Mouse (Mus musculus): Measurements from ENCODE around the gene St6galnac6. TPM values are rescaled to one million over a fixed set of nuclear protein-coding genes. Genes with fewer than 3 reads are reported as not detected.

Gene St6galnac6
- total and polyA plus RNA-seq, 3 experiments: 12.5 to 26.5 TPM; not detected in 1

- H3K9ac ChIP-seq (ENCODE audit: control insufficient read depth, low read depth, low read length, poor library complexity, severe bottlenecking): no peak overlapping the region
- TF ChIP-seq ZNF384 (IDR thresholded peaks at IDR 0.05; ENCODE audit: low read depth, low read length) (no peak), EP300 (IDR thresholded peaks at IDR 0.05; ENCODE audit: low read depth in 1 of 2, low read length in 2 of 2) (no peak), MAFK (IDR thresholded peaks at IDR 0.05; ENCODE audit: borderline replicate concordance, low read depth, low read length) (no peak), CHD2 (IDR thresholded peaks at IDR 0.05; ENCODE audit: low read length) (no peak), POLR2AphosphoS2 (IDR thresholded peaks at IDR 0.05; ENCODE audit: low read length) (no peak), POLR2A (IDR thresholded peaks at IDR 0.05; ENCODE audit: control insufficient read depth in 1 of 2, insufficient read depth in 1 of 2, low read depth in 1 of 2, low read length in 2 of 2, poor library complexity in 1 of 2) (no peak), MEF2A (IDR thresholded peaks at IDR 0.05; ENCODE audit: extremely low read depth, insufficient replicate concordance, low read depth, low read length, poor library complexity, severe bottlenecking) (no peak), MXI1 (IDR thresholded peaks at IDR 0.05; ENCODE audit: low read depth, low read length) (no peak)
Measured at GRCm38 (mm10) chr2:32665345-32665744, 65.8 kb downstream of the St6galnac6 start.

DNA sequence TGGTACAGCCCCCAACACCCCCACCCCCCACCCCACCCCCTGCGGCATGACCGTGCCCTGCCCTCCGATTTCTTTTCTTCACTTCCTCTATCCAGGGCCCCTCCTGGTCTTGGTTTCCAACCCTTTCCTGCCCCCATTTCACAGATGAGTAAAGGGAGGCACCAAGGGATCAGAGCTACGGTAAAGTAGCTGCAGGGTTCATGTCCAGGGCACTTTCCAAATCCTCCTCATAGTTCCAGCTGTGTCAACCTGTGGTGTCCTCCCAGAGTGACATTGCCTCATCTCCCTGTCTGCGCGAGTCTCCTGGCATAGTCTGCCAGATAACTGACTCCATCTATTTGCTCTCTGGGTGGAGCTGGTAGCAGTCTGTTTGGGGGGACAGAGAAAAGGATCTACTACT lies 66.3 kb downstream of the St6galnac6 start:
- Histone ChIP-seq H3K9me3 (replicated peaks; ENCODE audit: insufficient read depth, low read length) (no peaks in the 10 kb centered on the region), H3K9ac (ENCODE audit: control insufficient read depth, low read depth, low read length, poor library complexity, severe bottlenecking) (no peak overlapping the region), H3K79me2 (ENCODE audit: control insufficient read depth, insufficient read depth, low read length, poor library complexity) (no peaks in the 10 kb centered on the region), H3K4me3 (ENCODE audit: control insufficient read depth in 1 of 2, insufficient read depth in 1 of 2, low read depth in 2 of 2, low read length in 2 of 2) (no peak overlapping the region), H3K4me1 (ENCODE audit: control insufficient read depth in 1 of 2, insufficient read depth in 2 of 2, low read length in 2 of 2) (peaks cover 0 to 11% of the 10 kb centered on the region in 2 experiments; a peak in 2 of 4 replicates), H3K36me3 (ENCODE audit: control insufficient read depth in 1 of 2, insufficient read depth in 2 of 2, low read length in 2 of 2) (no peaks in the 10 kb centered on the region), H3K27me3 (ENCODE audit: control insufficient read depth in 1 of 2, insufficient read depth in 2 of 2, low read length in 2 of 2) (no peaks in the 10 kb centered on the region), H3K27ac (ENCODE audit: control insufficient read depth, low read depth, low read length) (no peak overlapping the region)
- DNase-seq (ENCODE audit: low read depth, low spot score): no peak
- no peak for TF ChIP-seq TCF12 (IDR thresholded peaks at IDR 0.05; ENCODE audit: low read depth, low read length)
- no peak for TF ChIP-seq KAT2A (conservative IDR thresholded peaks at IDR 0.05; ENCODE audit: low read depth, low read length)
- no peak for TF ChIP-seq ZNF384 (IDR thresholded peaks at IDR 0.05; ENCODE audit: low read depth, low read length)
- TF ChIP-seq POLR2A (IDR thresholded peaks at IDR 0.05; ENCODE audit: control insufficient read depth in 1 of 2, insufficient read depth in 1 of 2, low read depth in 1 of 2, low read length in 2 of 2, poor library complexity in 1 of 2): no peak
- no peak for TF ChIP-seq MYC (IDR thresholded peaks at IDR 0.05; ENCODE audit: low read depth, low read length)

More at GRCm38 (mm10) chr2:32665345-32665744, 65.8 kb downstream of the St6galnac6 start:
- no peaks in the 10 kb centered on the region; a peak in 1 of 4 replicates for H3K36me3 ChIP-seq (ENCODE audit: control insufficient read depth in 1 of 2, insufficient read depth in 2 of 2, low read length in 2 of 2)
- H3K4me3 ChIP-seq (ENCODE audit: control insufficient read depth in 1 of 2, insufficient read depth in 1 of 2, low read depth in 2 of 2, low read length in 2 of 2): no peak overlapping the region
- H3K27me3 ChIP-seq (ENCODE audit: control insufficient read depth in 1 of 2, insufficient read depth in 2 of 2, low read length in 2 of 2): no peaks in the 10 kb centered on the region
- no peaks in the 10 kb centered on the region for H3K79me2 ChIP-seq (ENCODE audit: control insufficient read depth, insufficient read depth, low read length, poor library complexity)
- H3K9me3 ChIP-seq (replicated peaks; ENCODE audit: insufficient read depth, low read length): no peaks in the 10 kb centered on the region
- no peak for DNase-seq (ENCODE audit: low read depth, low spot score)
- H3K27ac ChIP-seq (ENCODE audit: control insufficient read depth, low read depth, low read length): no peak overlapping the region
- peaks cover 2 to 15% of the 10 kb centered on the region in 2 experiments; a peak in 2 of 4 replicates for H3K4me1 ChIP-seq (ENCODE audit: control insufficient read depth in 1 of 2, insufficient read depth in 2 of 2, low read length in 2 of 2)

- DNase-seq (ENCODE audit: low read depth, low spot score): no peak
- Histone ChIP-seq H3K9ac (ENCODE audit: control insufficient read depth, low read depth, low read length, poor library complexity, severe bottlenecking) (no peak overlapping the region), H3K9me3 (replicated peaks; ENCODE audit: insufficient read depth, low read length) (no peaks in the 10 kb centered on the region), H3K27me3 (ENCODE audit: control insufficient read depth in 1 of 2, insufficient read depth in 2 of 2, low read length in 2 of 2) (no peaks in the 10 kb centered on the region), H3K4me1 (ENCODE audit: control insufficient read depth in 1 of 2, insufficient read depth in 2 of 2, low read length in 2 of 2) (no peaks in the 10 kb centered on the region), H3K4me3 (ENCODE audit: control insufficient read depth in 1 of 2, insufficient read depth in 1 of 2, low read depth in 2 of 2, low read length in 2 of 2) (no peak overlapping the region), H3K79me2 (ENCODE audit: control insufficient read depth, insufficient read depth, low read length, poor library complexity) (no peaks in the 10 kb centered on the region), H3K36me3 (ENCODE audit: control insufficient read depth in 1 of 2, insufficient read depth in 2 of 2, low read length in 2 of 2) (no peaks in the 10 kb centered on the region), H3K27ac (ENCODE audit: control insufficient read depth, low read depth, low read length) (no peak overlapping the region)
- TF ChIP-seq RAD21 (IDR thresholded peaks at IDR 0.05; ENCODE audit: low read depth, low read length): no peak
- TF ChIP-seq CHD1 (IDR thresholded peaks at IDR 0.05; ENCODE audit: low read depth, low read length): no peak
- TF ChIP-seq ZMIZ1 (IDR thresholded peaks at IDR 0.05; ENCODE audit: low read depth, low read length): no peak
- TF ChIP-seq SMC3 (IDR thresholded peaks at IDR 0.05; ENCODE audit: low read depth, low read length): no peak
- no peak for TF ChIP-seq MYC (IDR thresholded peaks at IDR 0.05; ENCODE audit: low read depth, low read length)
- TF ChIP-seq GABPA (IDR thresholded peaks at IDR 0.05; ENCODE audit: low read depth, low read length): no peak
Measured at GRCm38 (mm10) chr2:32667775-32668174, 68.3 kb downstream of the St6galnac6 start.

All from MEL (cell line).